Mouse (Mus musculus): ENCODE data around the gene Robo4. TPM values are rescaled to one million over a fixed set of nuclear protein-coding genes. Genes with fewer than 3 reads are reported as not detected.

Robo4 gene
- polyA plus RNA-seq, 1 experiment: 6.6 TPM

DNA sequence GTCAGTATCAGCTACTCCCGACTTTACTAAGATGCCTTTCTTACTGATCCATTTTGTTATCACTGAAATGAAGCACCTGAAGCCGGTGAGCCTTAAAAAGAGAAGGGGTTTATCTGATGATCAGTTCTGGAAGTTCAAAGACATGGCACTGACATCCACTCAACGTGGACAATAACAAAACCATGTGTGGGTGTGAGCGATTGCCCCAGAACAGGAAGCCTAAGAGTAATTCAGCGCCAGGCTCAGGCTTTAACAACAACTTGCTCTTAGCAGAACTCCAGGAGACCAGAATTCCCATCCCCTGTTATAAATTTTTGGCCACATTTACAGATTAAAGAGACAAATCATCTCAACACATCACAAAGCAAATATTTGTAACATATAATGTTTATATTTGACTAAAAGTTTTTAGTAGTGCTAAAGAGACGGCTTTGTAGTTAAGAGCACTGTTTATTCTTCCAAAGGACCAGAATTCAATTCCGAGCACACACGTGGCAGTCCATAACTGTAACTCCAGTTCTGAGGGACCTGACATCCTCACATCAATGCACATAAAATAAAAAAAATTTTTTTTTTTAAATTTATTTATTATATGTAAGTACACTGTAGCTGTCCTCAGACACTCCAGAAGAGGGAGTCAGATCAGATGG, 8.1 kb upstream of the Robo4 start:
- Histone ChIP-seq H3K27me3 (ENCODE audit: control insufficient read depth, insufficient read depth, low read length) (no peaks in the 10 kb centered on the region), H3K4me3 (ENCODE audit: control insufficient read depth, insufficient read depth, low read length) (no peak overlapping the region)
- 81% methylated on average over 8 of the region's 8 CpGs for WGBS

GRCm38 (mm10) chr9:37400585-37400984, 1.1 kb upstream of the Robo4 start:
- 98% methylated on average over 2 of the region's 2 CpGs for WGBS
- Histone ChIP-seq H3K36me3 (ENCODE audit: control insufficient read depth, insufficient read depth, low read length) (no peaks in the 10 kb centered on the region), H3K27me3 (ENCODE audit: control insufficient read depth, insufficient read depth, low read length) (no peaks in the 10 kb centered on the region), H3K27ac (ENCODE audit: control insufficient read depth, insufficient read depth, low read length) (no peak overlapping the region), H3K4me3 (ENCODE audit: control insufficient read depth, insufficient read depth, low read length) (no peak overlapping the region), H3K4me1 (replicated peaks; ENCODE audit: control insufficient read depth, insufficient read depth, low read length) (no peaks in the 10 kb centered on the region)
- DNase-seq: no peak
- no peak for TF ChIP-seq CTCF (IDR thresholded peaks at IDR 0.05; ENCODE audit: borderline replicate concordance, control insufficient read depth, extremely low read depth, insufficient read depth, low read length, poor library complexity)
- no peak for TF ChIP-seq POLR2A (IDR thresholded peaks at IDR 0.05; ENCODE audit: control insufficient read depth, extremely low read depth, insufficient read depth, low read length, poor library complexity)

More for the DNA sequence above, 8.1 kb upstream of the Robo4 start:
- DNase-seq: no peak
- no peaks in the 10 kb centered on the region for H3K36me3 ChIP-seq (ENCODE audit: control insufficient read depth, insufficient read depth, low read length)
- TF ChIP-seq POLR2A (IDR thresholded peaks at IDR 0.05; ENCODE audit: control insufficient read depth, extremely low read depth, insufficient read depth, low read length, poor library complexity) (no peak), CTCF (IDR thresholded peaks at IDR 0.05; ENCODE audit: borderline replicate concordance, control insufficient read depth, extremely low read depth, insufficient read depth, low read length, poor library complexity) (no peak)
- no peaks in the 10 kb centered on the region for H3K4me1 ChIP-seq (replicated peaks; ENCODE audit: control insufficient read depth, insufficient read depth, low read length)
- H3K27ac ChIP-seq (ENCODE audit: control insufficient read depth, insufficient read depth, low read length): no peak overlapping the region

DNA sequence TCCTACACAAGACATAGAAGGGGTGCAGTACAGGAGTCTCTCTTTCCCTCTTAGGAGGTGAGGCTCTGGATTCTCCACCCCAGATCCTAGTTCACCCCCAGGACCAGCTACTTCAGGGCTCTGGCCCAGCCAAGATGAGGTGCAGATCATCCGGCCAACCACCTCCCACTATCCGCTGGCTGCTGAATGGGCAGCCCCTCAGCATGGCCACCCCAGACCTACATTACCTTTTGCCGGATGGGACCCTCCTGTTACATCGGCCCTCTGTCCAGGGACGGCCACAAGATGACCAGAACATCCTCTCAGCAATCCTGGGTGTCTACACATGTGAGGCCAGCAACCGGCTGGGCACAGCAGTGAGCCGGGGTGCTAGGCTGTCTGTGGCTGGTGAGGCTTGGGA, 804 bp downstream of the Robo4 start:
- Histone ChIP-seq H3K4me3 (ENCODE audit: control insufficient read depth, insufficient read depth, low read length) (no peak overlapping the region), H3K27ac (ENCODE audit: control insufficient read depth, insufficient read depth, low read length) (no peak overlapping the region), H3K36me3 (ENCODE audit: control insufficient read depth, insufficient read depth, low read length) (no peaks in the 10 kb centered on the region), H3K27me3 (ENCODE audit: control insufficient read depth, insufficient read depth, low read length) (no peaks in the 10 kb centered on the region), H3K4me1 (replicated peaks; ENCODE audit: control insufficient read depth, insufficient read depth, low read length) (no peaks in the 10 kb centered on the region)
- no peak for DNase-seq
- 83% methylated on average over 7 of the region's 7 CpGs for WGBS
- TF ChIP-seq POLR2A (IDR thresholded peaks at IDR 0.05; ENCODE audit: control insufficient read depth, extremely low read depth, insufficient read depth, low read length, poor library complexity): no peak

GRCm38 (mm10) chr9:37403011-37403410, 1.3 kb downstream of the Robo4 start:
- Histone ChIP-seq H3K36me3 (ENCODE audit: control insufficient read depth, insufficient read depth, low read length) (no peaks in the 10 kb centered on the region), H3K4me1 (replicated peaks; ENCODE audit: control insufficient read depth, insufficient read depth, low read length) (no peaks in the 10 kb centered on the region), H3K27ac (ENCODE audit: control insufficient read depth, insufficient read depth, low read length) (no peak overlapping the region), H3K4me3 (ENCODE audit: control insufficient read depth, insufficient read depth, low read length) (no peak overlapping the region), H3K27me3 (ENCODE audit: control insufficient read depth, insufficient read depth, low read length) (no peaks in the 10 kb centered on the region)
- no peak for DNase-seq
- WGBS: 90% methylated on average over 7 of the region's 7 CpGs
- no peak for TF ChIP-seq POLR2A (IDR thresholded peaks at IDR 0.05; ENCODE audit: control insufficient read depth, extremely low read depth, insufficient read depth, low read length, poor library complexity)
- no peak for TF ChIP-seq CTCF (IDR thresholded peaks at IDR 0.05; ENCODE audit: borderline replicate concordance, control insufficient read depth, extremely low read depth, insufficient read depth, low read length, poor library complexity)

- TF ChIP-seq CTCF (IDR thresholded peaks at IDR 0.05; ENCODE audit: borderline replicate concordance, control insufficient read depth, extremely low read depth, insufficient read depth, low read length, poor library complexity) (no peak), POLR2A (IDR thresholded peaks at IDR 0.05; ENCODE audit: control insufficient read depth, extremely low read depth, insufficient read depth, low read length, poor library complexity) (no peak)
- Histone ChIP-seq H3K4me1 (replicated peaks; ENCODE audit: control insufficient read depth, insufficient read depth, low read length) (no peaks in the 10 kb centered on the region), H3K27ac (ENCODE audit: control insufficient read depth, insufficient read depth, low read length) (no peak overlapping the region), H3K4me3 (ENCODE audit: control insufficient read depth, insufficient read depth, low read length) (no peak overlapping the region), H3K27me3 (ENCODE audit: control insufficient read depth, insufficient read depth, low read length) (no peaks in the 10 kb centered on the region), H3K36me3 (ENCODE audit: control insufficient read depth, insufficient read depth, low read length) (no peaks in the 10 kb centered on the region)
- WGBS: 0% methylated on average over 1 of the region's 1 CpGs
- DNase-seq: peak; percentile 37
Measured at GRCm38 (mm10) chr9:37406372-37406771, 4.7 kb downstream of the Robo4 start.

DNA sequence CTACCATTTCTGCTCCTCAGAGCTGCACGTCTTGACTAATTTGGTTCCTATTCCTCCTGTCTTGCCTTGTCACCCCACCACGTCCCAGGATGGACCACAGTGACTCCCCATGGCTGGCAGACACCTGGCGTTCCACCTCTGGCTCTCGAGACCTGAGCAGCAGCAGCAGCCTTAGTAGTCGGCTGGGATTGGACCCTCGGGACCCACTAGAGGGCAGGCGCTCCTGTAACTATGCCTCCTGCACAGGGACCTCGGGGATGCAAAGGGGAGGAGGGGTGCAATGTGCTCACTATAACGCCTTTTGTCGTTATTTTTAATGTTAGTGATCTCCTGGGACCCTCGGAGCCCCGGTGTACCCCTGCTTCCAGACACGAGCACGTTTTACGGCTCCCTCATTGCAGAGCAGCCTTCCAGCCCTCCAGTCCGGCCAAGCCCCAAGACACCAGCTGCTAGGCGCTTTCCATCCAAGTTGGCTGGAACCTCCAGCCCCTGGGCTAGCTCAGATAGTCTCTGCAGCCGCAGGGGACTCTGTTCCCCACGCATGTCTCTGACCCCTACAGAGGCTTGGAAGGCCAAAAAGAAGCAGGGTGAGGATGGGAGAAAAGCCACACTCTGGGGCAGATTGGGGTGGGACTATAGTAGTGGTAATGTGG, 6.3 kb downstream of the Robo4 start:
- H3K4me3 ChIP-seq (ENCODE audit: control insufficient read depth, insufficient read depth, low read length): no peak overlapping the region
- H3K27ac ChIP-seq (ENCODE audit: control insufficient read depth, insufficient read depth, low read length): no peak overlapping the region
- WGBS: 89% methylated on average over 19 of the region's 19 CpGs
- H3K4me1 ChIP-seq (replicated peaks; ENCODE audit: control insufficient read depth, insufficient read depth, low read length): no peaks in the 10 kb centered on the region
- no peak for DNase-seq
- H3K36me3 ChIP-seq (ENCODE audit: control insufficient read depth, insufficient read depth, low read length): no peaks in the 10 kb centered on the region
- no peaks in the 10 kb centered on the region for H3K27me3 ChIP-seq (ENCODE audit: control insufficient read depth, insufficient read depth, low read length)
- TF ChIP-seq CTCF (IDR thresholded peaks at IDR 0.05; ENCODE audit: borderline replicate concordance, control insufficient read depth, extremely low read depth, insufficient read depth, low read length, poor library complexity) (no peak), POLR2A (IDR thresholded peaks at IDR 0.05; ENCODE audit: control insufficient read depth, extremely low read depth, insufficient read depth, low read length, poor library complexity) (no peak)

All from thymus, adult 2 months (tissue).